Mouse (Mus musculus): ENCODE results near the gene Akr1c14. TPM values are rescaled to one million over a fixed set of nuclear protein-coding genes. Genes with fewer than 3 reads are reported as not detected.
"Not testable (repeated sequence)": the region's sequence is repeated elsewhere in the genome, so short reads cannot be mapped to it uniquely, and the experiment has no call there.

Akr1c14 gene
- total and polyA plus RNA-seq, 3 experiments: not detected

DNA sequence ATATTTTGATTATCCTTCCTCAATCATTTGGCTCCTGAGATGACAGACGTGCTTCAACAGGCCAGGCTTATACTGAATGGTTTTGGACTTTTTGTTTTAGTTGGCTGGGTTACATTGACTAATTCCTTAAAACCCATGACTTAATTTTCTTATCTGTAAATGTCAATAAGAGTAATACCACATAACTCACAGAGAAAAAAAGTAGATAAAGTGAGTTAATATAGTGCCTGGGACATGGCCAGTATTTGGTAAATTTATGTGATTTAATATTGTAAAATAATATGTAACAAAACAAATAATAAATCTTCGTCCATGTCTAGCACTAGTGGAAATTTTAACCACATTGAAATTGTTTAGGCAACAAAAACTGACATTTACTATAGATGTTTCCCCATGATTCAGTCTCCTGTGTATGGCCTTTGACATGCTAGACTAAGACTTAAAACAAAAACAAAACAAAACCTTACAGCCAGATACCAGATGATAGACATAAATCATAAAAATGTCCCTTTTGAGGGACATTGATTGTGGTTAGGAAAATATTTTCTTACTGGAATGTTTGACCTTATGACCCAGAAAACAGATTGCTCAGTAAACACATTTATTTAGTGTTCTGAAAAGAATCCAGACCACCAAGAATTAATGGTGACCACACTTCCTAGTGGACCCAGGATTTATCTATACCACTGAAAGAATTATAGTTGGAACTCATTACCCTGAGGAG is 70.5 kb downstream of the Akr1c14 start:
- Histone ChIP-seq H3K4me3 (replicated peaks in 1 of 3; ENCODE audit: low read depth in 2 of 3, low read length in 2 of 3, poor library complexity in 1 of 3) (no peak overlapping the region), H3K27ac (ENCODE audit: insufficient read depth, low read depth) (no peak overlapping the region), H3K27me3 (replicated peaks) (no peaks in the 10 kb centered on the region), H3K9ac (ENCODE audit: insufficient read depth, low read depth) (no peak overlapping the region), H3K79me2 (replicated peaks; ENCODE audit: control insufficient read depth, extremely low read depth, insufficient read depth, poor library complexity, severe bottlenecking) (no peaks in the 10 kb centered on the region), H3K4me2 (ENCODE audit: insufficient read depth, low read depth, poor library complexity, severe bottlenecking) (no peak overlapping the region), H3K4me1 (ENCODE audit: control insufficient read depth in 1 of 2, insufficient read depth in 2 of 2) (no peaks in the 10 kb centered on the region), H3K9me3 (replicated peaks; ENCODE audit: low read length) (no peaks in the 10 kb centered on the region), H3K36me3 (replicated peaks in 1 of 2; ENCODE audit: control insufficient read depth in 1 of 2, insufficient read depth in 1 of 2, low read length in 1 of 2) (no peaks in the 10 kb centered on the region)
- in situ Hi-C loops (cut with MboI; ENCODE audit: low pct_ligation_motif_present, low pct_unique_long_range_greater_than_20kb, low sequenced_read_pairs) (no loop called here), dilution Hi-C loops (cut with MboI; ENCODE audit: extremely low pct_ligation_motif_present, extremely low pct_unique_long_range_greater_than_20kb, low sequenced_read_pairs) (no loop called here)
- TF ChIP-seq CHD1 (IDR thresholded peaks at IDR 0.05; ENCODE audit: low read depth, low read length) (no peak), EP300 (IDR thresholded peaks at IDR 0.05; ENCODE audit: low read length) (no peak), USF2 (conservative IDR thresholded peaks at IDR 0.05; ENCODE audit: low read depth, low read length) (no peak), MXI1 (IDR thresholded peaks at IDR 0.05; ENCODE audit: low read depth, low read length) (no peak), UBTF (IDR thresholded peaks at IDR 0.05; ENCODE audit: low read depth, low read length) (no peak), ETS1 (conservative IDR thresholded peaks at IDR 0.05; ENCODE audit: low read depth, low read length) (no peak), E2F4 (IDR thresholded peaks at IDR 0.05; ENCODE audit: insufficient replicate concordance, low read depth, low read length) (no peak)
- no peak for DNase-seq (ENCODE audit: extremely low read depth)

DNA sequence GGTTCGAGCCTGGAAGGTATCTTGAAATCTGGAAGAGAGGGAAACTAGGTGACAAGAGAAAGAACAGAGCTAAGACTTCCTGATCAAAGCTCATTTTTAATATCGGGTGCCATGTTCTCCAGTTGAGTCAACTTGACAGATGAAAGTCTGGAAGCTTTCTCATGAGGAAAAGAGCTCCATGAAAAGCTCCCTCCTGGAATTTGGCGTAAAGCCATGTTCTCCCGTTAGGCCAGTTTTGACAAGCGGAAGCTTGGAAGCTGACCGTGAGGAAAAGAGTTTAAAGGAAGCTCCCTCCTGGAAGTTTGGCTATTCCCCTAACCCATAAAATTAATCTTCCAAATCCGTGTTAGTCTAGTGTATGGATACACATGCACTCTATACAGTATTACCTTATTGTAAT is 74.3 kb downstream of the Akr1c14 start:
- no peak overlapping the region for H3K4me3 ChIP-seq (replicated peaks in 1 of 3; ENCODE audit: low read depth in 2 of 3, low read length in 2 of 3, poor library complexity in 1 of 3)
- no peak overlapping the region for H3K9ac ChIP-seq (ENCODE audit: insufficient read depth, low read depth)
- no peak for TF ChIP-seq ZNF384 (IDR thresholded peaks at IDR 0.05; ENCODE audit: low read depth, low read length)
- no peak for TF ChIP-seq CHD2 (IDR thresholded peaks at IDR 0.05; ENCODE audit: low read length)
- no peak for TF ChIP-seq MYC (IDR thresholded peaks at IDR 0.05; ENCODE audit: low read depth, low read length)
- no peak for TF ChIP-seq NRF1 (IDR thresholded peaks at IDR 0.05; ENCODE audit: low read depth, low read length)
- no peak for TF ChIP-seq GABPA (IDR thresholded peaks at IDR 0.05; ENCODE audit: insufficient replicate concordance, low read depth, low read length)
- no peak for TF ChIP-seq POLR2AphosphoS2 (IDR thresholded peaks at IDR 0.05; ENCODE audit: low read depth, low read length)
- no peak for TF ChIP-seq USF1 (IDR thresholded peaks at IDR 0.05; ENCODE audit: low read depth, low read length)
- no peak for TF ChIP-seq USF2 (conservative IDR thresholded peaks at IDR 0.05; ENCODE audit: low read depth, low read length)
- no peak for TF ChIP-seq NELFE (IDR thresholded peaks at IDR 0.05; ENCODE audit: low read depth, low read length)
- TF ChIP-seq TBP (conservative IDR thresholded peaks at IDR 0.05; ENCODE audit: low read depth, low read length): no peak
- TF ChIP-seq JUND (conservative IDR thresholded peaks at IDR 0.05; ENCODE audit: low read depth, low read length): no peak
- TF ChIP-seq RCOR1 (conservative IDR thresholded peaks at IDR 0.05; ENCODE audit: low read depth, low read length): no peak
- TF ChIP-seq EP300 (IDR thresholded peaks at IDR 0.05; ENCODE audit: low read length): no peak
- TF ChIP-seq CTCF (conservative IDR thresholded peaks at IDR 0.05 in 1 of 2, IDR thresholded peaks at IDR 0.05 in 1 of 2; ENCODE audit: low read depth in 2 of 2, low read length in 2 of 2): no peak
- no peak for TF ChIP-seq UBTF (IDR thresholded peaks at IDR 0.05; ENCODE audit: low read depth, low read length)
- TF ChIP-seq BHLHE40 (IDR thresholded peaks at IDR 0.05; ENCODE audit: low read depth, low read length): no peak
- no peak for TF ChIP-seq HCFC1 (IDR thresholded peaks at IDR 0.05; ENCODE audit: low read depth, low read length)
- TF ChIP-seq RAD21 (IDR thresholded peaks at IDR 0.05; ENCODE audit: low read depth, low read length): no peak
- no peak for TF ChIP-seq ZMIZ1 (IDR thresholded peaks at IDR 0.05; ENCODE audit: low read depth, low read length)
- no peak for TF ChIP-seq ZKSCAN1 (IDR thresholded peaks at IDR 0.05; ENCODE audit: borderline replicate concordance, low read depth, low read length)
- dilution Hi-C loops (cut with MboI; ENCODE audit: extremely low pct_ligation_motif_present, extremely low pct_unique_long_range_greater_than_20kb, low sequenced_read_pairs) (no loop called here), in situ Hi-C loops (cut with MboI; ENCODE audit: low pct_ligation_motif_present, low pct_unique_long_range_greater_than_20kb, low sequenced_read_pairs) (no loop called here)
- H3K36me3 ChIP-seq (replicated peaks in 1 of 2; ENCODE audit: control insufficient read depth in 1 of 2, insufficient read depth in 1 of 2, low read length in 1 of 2): no peaks in the 10 kb centered on the region
- no peak for DNase-seq (ENCODE audit: extremely low read depth)
- no peaks in the 10 kb centered on the region for H3K79me2 ChIP-seq (replicated peaks; ENCODE audit: control insufficient read depth, extremely low read depth, insufficient read depth, poor library complexity, severe bottlenecking)
- no peaks in the 10 kb centered on the region for H3K9me3 ChIP-seq (replicated peaks; ENCODE audit: low read length)
- H3K4me1 ChIP-seq (ENCODE audit: control insufficient read depth in 1 of 2, insufficient read depth in 2 of 2): no peaks in the 10 kb centered on the region
- no peaks in the 10 kb centered on the region for H3K27me3 ChIP-seq (replicated peaks)
- no peak overlapping the region for H3K4me2 ChIP-seq (ENCODE audit: insufficient read depth, low read depth, poor library complexity, severe bottlenecking)
- H3K27ac ChIP-seq (ENCODE audit: insufficient read depth, low read depth): no peak overlapping the region

DNA sequence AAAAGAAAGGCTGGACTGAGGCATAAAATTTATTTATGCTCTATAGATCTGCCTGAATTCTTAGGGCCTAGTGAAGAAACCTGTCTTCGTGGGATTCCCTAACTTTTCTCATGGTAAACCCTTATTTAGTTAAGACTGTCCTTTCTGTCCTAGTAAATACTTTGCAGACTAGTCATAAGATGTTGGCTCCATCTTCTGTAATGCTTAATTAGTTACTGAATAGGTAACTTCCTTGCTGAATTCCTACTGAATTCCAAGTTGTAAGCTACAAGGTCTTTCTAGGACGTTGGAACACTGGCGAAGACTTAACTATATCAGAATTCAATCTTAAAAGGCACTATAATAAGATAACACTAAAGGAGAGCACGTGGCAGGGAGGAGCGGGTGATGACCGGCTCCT is 75.7 kb downstream of the Akr1c14 start:
- H3K4me3 ChIP-seq (replicated peaks in 1 of 3; ENCODE audit: low read depth in 2 of 3, low read length in 2 of 3, poor library complexity in 1 of 3); H3K9me3 ChIP-seq (replicated peaks; ENCODE audit: low read length); H3K9ac ChIP-seq (ENCODE audit: insufficient read depth, low read depth); H3K4me1 ChIP-seq (ENCODE audit: control insufficient read depth in 1 of 2, insufficient read depth in 2 of 2); dilution Hi-C loops (cut with MboI; ENCODE audit: extremely low pct_ligation_motif_present, extremely low pct_unique_long_range_greater_than_20kb, low sequenced_read_pairs); H3K27me3 ChIP-seq (replicated peaks); H3K36me3 ChIP-seq (replicated peaks in 1 of 2; ENCODE audit: control insufficient read depth in 1 of 2, insufficient read depth in 1 of 2, low read length in 1 of 2); H3K27ac ChIP-seq (ENCODE audit: insufficient read depth, low read depth); H3K79me2 ChIP-seq (replicated peaks; ENCODE audit: control insufficient read depth, extremely low read depth, insufficient read depth, poor library complexity, severe bottlenecking); in situ Hi-C loops (cut with MboI; ENCODE audit: low pct_ligation_motif_present, low pct_unique_long_range_greater_than_20kb, low sequenced_read_pairs); DNase-seq (ENCODE audit: extremely low read depth); H3K4me2 ChIP-seq (ENCODE audit: insufficient read depth, low read depth, poor library complexity, severe bottlenecking): not testable (repeated sequence)
